Mouse (Mus musculus): ENCODE results near the gene Fam228b.
"Not testable (repeated sequence)": the region's sequence is repeated elsewhere in the genome, so short reads cannot be mapped to it uniquely, and the experiment has no call there.

Fam228b gene

GRCm38 (mm10) chr12:4768492-4769332 lies at the start of gene Fam228b, which contains the start of gene Pfn4:
Fam228b (minus strand) TSS chr12:4769267.
Pfn4 (plus strand) TSS chr12:4769022.
- peak; percentile 99 to 100 for DNase-seq

- peak; percentile 98 to 99 for DNase-seq
Measured at GRCm38 (mm10) chr12:4817361-4818101, 48.5 kb upstream of the Fam228b start, which contains the start of gene Sf3b6. Sf3b6 (plus strand) TSS chr12:4817544.

DNA sequence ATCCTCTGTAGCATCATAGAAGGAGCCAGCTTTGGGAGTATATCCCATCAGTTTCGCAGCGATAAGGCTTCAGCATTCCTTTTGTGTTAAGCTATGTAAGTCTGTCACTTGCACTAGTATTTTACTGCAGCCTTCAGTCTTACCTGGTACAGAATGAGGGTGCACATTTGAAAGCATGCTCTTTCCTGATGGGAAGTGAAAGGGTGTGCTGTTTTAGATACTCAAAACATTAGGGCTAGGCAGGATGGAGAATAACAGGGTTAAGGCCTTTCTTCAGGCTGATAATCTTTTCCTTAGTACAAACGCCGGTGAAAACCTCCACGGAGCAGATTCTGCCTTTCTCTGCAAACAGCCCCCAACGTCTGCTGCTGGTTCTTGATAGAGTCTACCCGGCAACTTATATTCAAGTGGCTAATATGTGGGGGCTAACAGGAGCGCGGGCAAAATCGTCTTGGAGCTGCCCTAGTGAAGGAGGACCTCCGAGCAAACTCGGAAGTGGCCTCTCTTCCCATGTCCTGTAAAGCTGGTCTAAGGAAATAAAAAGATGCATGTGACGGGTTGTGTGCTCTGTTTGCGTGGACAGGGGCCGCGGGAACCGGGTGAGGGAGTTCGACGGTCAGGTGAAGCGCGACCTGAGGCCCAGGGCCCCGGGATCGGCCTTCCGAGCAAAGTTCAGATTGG lies 47.8 kb upstream of the Fam228b start:
- no peak for DNase-seq

- no peak for DNase-seq
Measured at GRCm38 (mm10) chr12:4813636-4814035, 44.6 kb upstream of the Fam228b start.

GRCm38 (mm10) chr12:4811705-4812104 lies 42.6 kb upstream of the Fam228b start:
- no peak for DNase-seq

DNA sequence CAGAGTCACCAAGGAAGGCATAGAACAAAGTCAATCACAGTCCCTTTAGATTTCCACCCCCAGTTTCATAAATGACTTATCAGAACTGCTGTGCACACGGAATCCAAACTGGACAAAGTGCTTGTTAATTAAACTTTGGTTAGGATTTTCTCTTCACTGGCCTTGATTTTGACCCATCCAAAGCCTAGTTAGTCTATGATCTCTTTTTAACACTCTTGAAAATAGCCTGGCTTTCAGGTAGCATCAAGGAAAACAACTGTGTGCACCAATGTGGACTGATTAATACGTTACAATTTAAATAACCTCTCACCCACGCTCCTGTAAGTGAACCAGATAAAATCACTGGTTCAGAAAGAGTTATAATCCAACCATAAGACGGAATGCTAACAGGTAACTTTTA lies 42.0 kb upstream of the Fam228b start:
- DNase-seq: no peak

DNA sequence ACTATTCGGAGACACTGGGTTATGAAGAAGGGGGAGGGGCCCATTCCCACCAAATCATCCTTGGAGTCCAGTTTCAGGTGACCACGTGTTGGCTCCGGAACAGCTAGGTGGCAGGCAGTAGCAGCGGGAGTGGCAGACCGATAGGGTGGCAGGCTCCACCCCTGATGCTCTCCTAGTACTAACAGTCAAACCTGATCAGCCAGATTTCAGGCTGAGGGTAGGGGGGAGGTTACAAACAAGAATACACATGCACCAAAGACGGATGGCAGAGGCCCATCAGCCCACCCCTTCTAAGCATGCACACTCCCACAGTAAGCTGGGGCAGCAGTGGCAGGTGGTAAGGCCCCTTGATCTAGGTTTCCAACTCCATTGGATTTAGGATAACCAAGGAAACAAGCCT lies 28.4 kb upstream of the Fam228b start:
- DNase-seq: not testable (repeated sequence)

- peak in 1 of 2 experiments; percentile 46 for DNase-seq
Measured at GRCm38 (mm10) chr12:4793718-4794117, 24.7 kb upstream of the Fam228b start.

GRCm38 (mm10) chr12:4788128-4788527 lies 19.1 kb upstream of the Fam228b start:
- DNase-seq: not testable (repeated sequence)

DNA sequence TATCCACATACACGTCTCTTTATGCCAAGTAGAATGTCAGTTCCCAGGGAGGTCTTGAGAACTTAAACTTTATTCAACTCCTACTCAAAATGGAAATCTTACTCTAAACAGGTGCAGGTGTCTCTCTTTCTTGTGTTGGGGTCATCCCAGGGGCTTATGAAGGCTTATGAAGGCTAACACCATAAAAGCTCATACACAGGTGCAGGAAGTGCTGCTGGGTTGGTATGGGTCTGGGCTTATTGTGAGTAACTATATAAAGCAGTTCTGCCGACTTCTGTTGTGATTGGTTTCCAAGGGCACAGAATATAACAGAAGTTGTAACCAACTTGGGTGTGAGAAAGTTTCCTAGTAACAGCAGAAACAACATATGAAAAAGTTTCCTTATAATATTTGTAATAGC lies 15.4 kb upstream of the Fam228b start:
- no peak for DNase-seq

DNA sequence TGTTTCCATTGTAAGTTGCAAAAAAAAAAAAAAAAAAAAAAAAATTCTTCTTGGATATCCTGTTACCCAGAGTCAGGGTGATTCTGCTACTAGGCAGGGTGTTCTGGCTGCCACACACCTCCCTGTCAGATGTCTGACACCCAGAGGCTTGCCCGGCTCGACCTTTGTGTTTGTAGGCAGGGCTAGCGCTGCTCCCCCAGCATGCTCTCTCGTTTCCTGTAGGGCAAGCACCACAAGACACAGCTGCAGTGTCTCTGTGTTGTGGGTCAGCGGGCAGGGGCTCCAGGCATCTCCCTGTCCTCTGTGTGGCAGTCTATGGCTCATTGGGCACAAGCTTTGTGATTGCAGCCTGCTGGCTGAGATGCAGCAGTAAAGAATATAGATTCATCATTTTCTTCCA lies 14.5 kb upstream of the Fam228b start:
- no peak for DNase-seq

- DNase-seq: peak; percentile 46
Measured at GRCm38 (mm10) chr12:4781725-4782404, 12.8 kb upstream of the Fam228b start.

DNA sequence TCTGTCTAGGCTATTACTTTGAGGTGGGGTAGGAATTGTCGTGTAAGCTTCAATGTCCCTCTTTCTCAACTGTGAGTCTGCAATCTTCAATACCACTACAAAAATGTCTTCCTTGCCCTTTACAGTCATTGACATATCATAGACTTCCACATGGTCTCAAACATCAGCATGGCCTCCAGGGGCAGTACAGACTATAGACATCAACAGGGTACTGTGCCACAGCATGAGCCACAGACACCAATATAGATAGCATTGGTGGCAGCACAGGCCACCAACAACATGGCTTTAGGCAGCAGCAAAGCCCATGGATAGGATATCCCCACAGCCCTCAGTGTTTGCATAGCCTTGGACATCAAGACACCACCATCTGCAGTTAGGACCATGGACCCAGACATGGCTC lies 12.2 kb upstream of the Fam228b start:
- DNase-seq: no peak

DNA sequence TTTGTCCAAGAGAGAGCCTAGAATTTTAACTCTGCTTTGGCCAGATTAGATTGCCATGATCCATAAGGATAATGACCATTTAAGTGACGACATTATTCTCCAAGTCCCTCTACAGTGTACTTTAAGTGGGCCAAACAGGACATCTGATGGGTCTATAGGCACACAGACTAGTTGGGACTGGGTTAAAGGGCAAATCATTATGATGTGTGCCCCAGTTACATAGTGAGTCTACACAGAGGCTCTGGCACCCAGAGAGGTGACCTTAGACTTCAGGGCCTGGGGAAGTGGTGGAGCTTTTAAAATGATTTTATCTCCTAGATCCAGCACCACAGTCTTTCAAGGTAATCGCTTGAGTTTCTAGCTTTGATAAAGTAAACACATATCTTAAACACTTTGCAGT lies 11.2 kb upstream of the Fam228b start:
- DNase-seq: no peak

DNA sequence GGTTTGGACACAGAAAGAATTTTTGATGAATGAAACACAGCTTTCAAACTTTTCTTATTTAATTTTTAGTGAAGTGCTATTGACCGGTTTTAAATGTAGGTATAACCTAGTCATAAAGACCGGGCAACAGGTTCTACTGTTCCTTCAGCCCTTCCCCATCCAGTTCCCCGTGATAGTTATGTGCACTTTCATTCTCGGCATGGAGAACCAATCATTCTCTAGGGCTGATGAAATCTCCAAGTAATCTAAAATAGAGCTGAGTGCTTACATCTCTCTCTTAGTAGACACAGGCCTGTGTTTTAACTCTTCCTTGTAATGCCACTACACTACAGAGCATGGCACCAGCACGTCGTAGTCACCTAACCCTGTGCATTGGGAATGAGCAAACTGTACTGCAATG lies 8.7 kb upstream of the Fam228b start:
- no peak for DNase-seq

DNA sequence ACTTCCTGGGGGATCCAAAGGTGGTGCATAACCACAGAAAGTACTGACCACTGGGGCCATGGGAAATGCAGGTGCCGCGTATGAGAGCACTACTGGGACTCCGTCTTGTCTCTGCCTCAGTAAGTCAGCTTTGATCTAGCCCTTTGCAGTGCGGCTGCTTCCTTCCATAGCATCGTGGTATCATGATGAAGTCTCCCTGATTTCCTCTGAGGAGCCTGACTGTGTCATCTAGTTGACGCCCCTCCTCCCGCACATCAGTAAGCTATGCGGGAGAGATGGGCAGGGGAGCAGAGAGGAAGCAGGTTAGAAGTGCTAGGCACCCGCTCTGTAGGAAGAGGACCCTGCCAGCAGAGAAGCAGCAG lies 6.5 kb upstream of the Fam228b start:
- DNase-seq: no peak

DNA sequence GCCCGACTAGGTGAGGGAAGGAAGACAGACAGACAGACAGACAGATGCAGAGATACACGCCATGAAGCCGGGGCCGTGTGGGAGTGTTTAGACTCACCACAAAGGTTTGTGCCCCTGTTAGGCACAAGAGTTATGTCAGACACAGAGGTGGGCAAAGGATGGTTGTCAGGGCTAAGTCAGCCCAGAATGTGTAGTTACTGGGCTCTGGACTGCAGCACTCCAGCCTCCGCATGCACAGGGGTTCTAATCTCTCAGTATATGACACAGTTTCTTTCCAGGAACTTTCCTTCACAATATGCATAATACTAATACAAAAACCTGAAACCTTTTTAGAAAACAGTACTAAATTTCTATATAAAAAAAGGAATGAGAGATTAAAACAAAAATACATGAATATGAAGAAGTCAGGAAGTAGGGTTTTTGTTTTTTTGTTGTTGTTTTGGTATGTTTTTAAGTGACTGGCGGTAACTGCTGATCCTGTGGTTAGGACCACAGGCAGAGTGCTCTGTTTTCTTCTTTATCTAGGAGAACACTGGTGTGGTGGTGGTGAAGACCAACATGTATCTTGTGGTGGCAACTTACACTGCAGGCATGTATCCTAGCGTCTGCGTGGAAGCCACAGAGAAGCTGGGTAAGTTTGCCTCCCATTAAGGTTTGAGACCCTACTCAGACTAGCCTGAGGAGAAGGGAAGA lies 6.0 kb upstream of the Fam228b start:
- DNase-seq: no peak

GRCm38 (mm10) chr12:4769333-4769723 lies 261 bp upstream of the Fam228b start:
- no peak for DNase-seq

GRCm38 (mm10) chr12:4757060-4757459 lies 12.0 kb downstream of the Fam228b start:
- DNase-seq: no peak

DNA sequence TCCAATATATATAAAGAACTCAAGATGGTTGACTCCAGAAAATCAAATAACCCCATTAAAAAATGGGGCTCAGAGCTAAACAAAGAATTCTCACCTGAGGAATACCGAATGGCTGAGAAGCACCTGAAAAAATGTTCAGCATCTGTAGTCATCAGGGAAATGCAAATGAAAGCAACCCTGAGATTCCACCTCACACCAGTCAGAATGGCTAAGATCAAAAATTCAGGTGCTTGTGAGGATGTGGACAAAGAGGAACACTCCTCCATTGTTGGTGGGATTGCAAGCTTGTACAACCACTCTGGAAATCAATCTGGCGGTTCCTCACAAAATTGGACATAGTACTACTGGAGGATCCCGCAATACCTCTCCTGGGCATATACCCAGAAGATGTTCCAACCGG lies 14.6 kb downstream of the Fam228b start:
- not testable (repeated sequence) for DNase-seq

- DNase-seq: no peak
Measured at GRCm38 (mm10) chr12:4744486-4744885, 24.6 kb downstream of the Fam228b start.

DNA sequence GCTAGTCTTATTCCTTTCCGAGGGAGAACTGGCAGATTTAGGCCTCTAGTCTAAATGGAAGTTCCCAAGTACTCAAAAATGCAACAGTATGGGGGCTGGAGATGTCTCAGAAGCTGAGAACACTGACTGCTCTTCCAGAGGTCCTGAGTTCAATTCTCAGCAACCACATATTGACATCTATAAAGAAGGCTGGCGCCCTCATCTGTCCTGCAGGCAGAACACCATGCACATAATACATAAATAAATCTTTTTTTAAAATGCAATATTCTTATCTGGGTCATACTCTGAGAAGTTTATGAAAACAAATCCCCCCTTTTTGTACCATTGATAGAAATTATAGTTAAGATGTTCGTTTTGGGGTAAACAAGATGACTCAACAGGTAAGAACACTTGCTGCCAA lies 26.9 kb downstream of the Fam228b start:
- no peak for DNase-seq
